Mouse (Mus musculus) CH12.LX (cell line): ENCODE data around the gene Edc3. TPM values are rescaled to one million over a fixed set of nuclear protein-coding genes. Genes with fewer than 3 reads are reported as not detected.

Experiments used
- DNase-seq: peaks from one replicate; pipeline ENCODE4 v3.0.0-alpha.2; 2013; ENCODE audit errors: extremely low read depth
- H3K27ac ChIP-seq: 2 replicates; pipeline ENCODE4 v1.5.1; 2012; ENCODE audit warnings: low read depth, mild to moderate bottlenecking, control low read depth, moderate library complexity; ENCODE audit not compliant: insufficient read depth
- H3K27me3 ChIP-seq: replicated peaks from 2 replicates; pipeline ENCODE3; 2012; ENCODE audit warnings: inconsistent platforms
- H3K36me3 ChIP-seq, 2 experiments: replicated peaks in 1 of 2; 2 replicates each; pipeline versions ENCODE3 to v1.6.1; 2012; ENCODE audit warnings: inconsistent platforms in 1 of 2, low read length in 1 of 2, mild to moderate bottlenecking in 1 of 2, mixed read lengths in 1 of 2, moderate library complexity in 1 of 2; ENCODE audit not compliant: control insufficient read depth in 1 of 2, insufficient read depth in 1 of 2
- H3K4me1 ChIP-seq, 2 experiments: 2 replicates each; pipeline ENCODE4 v1.6.1; 2012; ENCODE audit warnings: inconsistent platforms in 1 of 2, moderate library complexity in 1 of 2; ENCODE audit not compliant: insufficient read depth in 2 of 2, control insufficient read depth in 1 of 2
- H3K4me2 ChIP-seq: 2 replicates; pipeline ENCODE4 v1.6.1; 2012; ENCODE audit warnings: low read depth, mild to moderate bottlenecking, control low read depth; ENCODE audit not compliant: poor library complexity, insufficient read depth, severe bottlenecking
- H3K4me3 ChIP-seq, 3 experiments: fragments of 150-350 bp in 1 of 3; sonication (generic) in 1 of 3; replicated peaks in 1 of 3; 2 replicates each; pipeline versions ENCODE3 to v1.5.1; 2011 to 2012; ENCODE audit warnings: low read depth in 2 of 3, low read length in 2 of 3, mild to moderate bottlenecking in 2 of 3, moderate library complexity in 2 of 3, control low read depth in 1 of 3, improper control_type of control experiment in 1 of 3, inconsistent platforms in 1 of 3, mixed read lengths in 1 of 3; ENCODE audit not compliant: poor library complexity in 1 of 3
- H3K79me2 ChIP-seq: replicated peaks from 2 replicates; pipeline ENCODE4 v1.6.1; 2012; ENCODE audit warnings: mild to moderate bottlenecking, moderate library complexity; ENCODE audit not compliant: control insufficient read depth, poor library complexity, insufficient read depth, severe bottlenecking; ENCODE audit errors: extremely low read depth
- H3K9ac ChIP-seq: 2 replicates; pipeline ENCODE4 v1.6.1; 2012; ENCODE audit warnings: low read depth, mild to moderate bottlenecking, control low read depth, moderate library complexity; ENCODE audit not compliant: insufficient read depth
- H3K9me3 ChIP-seq: replicated peaks from 2 replicates; pipeline ENCODE3; 2012; ENCODE audit warnings: low read length, inconsistent platforms, mixed read lengths
- BHLHE40 ChIP-seq: IDR thresholded peaks from 2 replicates; pipeline ENCODE4 v1.6.1; 2011; ENCODE audit warnings: mild to moderate bottlenecking, low read depth, low read length, improper control_type of control experiment
- CHD1 ChIP-seq: IDR thresholded peaks from 2 replicates; pipeline ENCODE4 v1.6.1; 2012; ENCODE audit warnings: low read depth, low read length, improper control_type of control experiment, inconsistent platforms
- CTCF ChIP-seq, 2 experiments: IDR thresholded peaks in 1 of 2; conservative IDR thresholded peaks in 1 of 2; 2 replicates each; pipeline ENCODE4 v1.5.1; 2011 to 2012; ENCODE audit warnings: low read depth in 2 of 2, low read length in 2 of 2, improper control_type of control experiment in 1 of 2, inconsistent platforms in 1 of 2, mild to moderate bottlenecking in 1 of 2, moderate library complexity in 1 of 2
- ELF1 ChIP-seq: IDR thresholded peaks from 2 replicates; pipeline ENCODE4 v1.6.1; 2014; ENCODE audit warnings: low read depth, mild to moderate bottlenecking, inconsistent platforms, low read length, improper control_type of control experiment
- ETS1 ChIP-seq: conservative IDR thresholded peaks from 2 replicates; pipeline ENCODE4 v1.6.1; 2012; ENCODE audit warnings: low read depth, mild to moderate bottlenecking, inconsistent platforms, low read length, improper control_type of control experiment, moderate library complexity
- IRF4 ChIP-seq: IDR thresholded peaks from 2 replicates; pipeline ENCODE4 v1.6.1; 2014; ENCODE audit warnings: low read depth, mild to moderate bottlenecking, inconsistent platforms, low read length, improper control_type of control experiment
- KAT2A ChIP-seq: IDR thresholded peaks from 2 replicates; pipeline ENCODE4 v1.6.1; 2012; ENCODE audit warnings: low read length, improper control_type of control experiment, inconsistent platforms; ENCODE audit not compliant: insufficient replicate concordance
- MAFK ChIP-seq: IDR thresholded peaks from 2 replicates; pipeline ENCODE4 v1.6.1; 2011; ENCODE audit warnings: low read length, improper control_type of control experiment; ENCODE audit not compliant: insufficient replicate concordance
- MXI1 ChIP-seq: IDR thresholded peaks from 2 replicates; pipeline ENCODE4 v1.6.1; 2011; ENCODE audit warnings: mild to moderate bottlenecking, low read depth, low read length, improper control_type of control experiment
- MYC ChIP-seq: IDR thresholded peaks from 2 replicates; pipeline ENCODE4 v1.6.1; 2011; ENCODE audit warnings: low read depth, mild to moderate bottlenecking, improper control_type of control experiment, low read length
- NELFE ChIP-seq: IDR thresholded peaks from 2 replicates; pipeline ENCODE4 v1.6.1; 2011; ENCODE audit warnings: low read depth, low read length, improper control_type of control experiment
- PAX5 ChIP-seq: IDR thresholded peaks from 2 replicates; pipeline ENCODE4 v1.6.1; 2012; ENCODE audit warnings: low read length, inconsistent platforms, mixed read lengths
- POLR2A ChIP-seq: IDR thresholded peaks from 2 replicates; pipeline ENCODE4 v1.6.1; 2011; ENCODE audit warnings: low read depth, mild to moderate bottlenecking, improper control_type of control experiment, low read length
- POLR2AphosphoS2 ChIP-seq: IDR thresholded peaks from 2 replicates; pipeline ENCODE4 v1.6.1; 2011; ENCODE audit warnings: low read depth, low read length, improper control_type of control experiment
- RAD21 ChIP-seq: IDR thresholded peaks from 2 replicates; pipeline ENCODE4 v1.6.1; 2011; ENCODE audit warnings: low read depth, mild to moderate bottlenecking, low read length, improper control_type of control experiment, moderate library complexity
- RCOR1 ChIP-seq: conservative IDR thresholded peaks from 2 replicates; pipeline ENCODE4 v1.6.1; 2012; ENCODE audit warnings: low read depth, mild to moderate bottlenecking, inconsistent platforms, low read length, improper control_type of control experiment
- SIN3A ChIP-seq: IDR thresholded peaks from 2 replicates; pipeline ENCODE4 v1.6.1; 2012; ENCODE audit warnings: low read length, improper control_type of control experiment, inconsistent platforms
- SMC3 ChIP-seq: IDR thresholded peaks from 2 replicates; pipeline ENCODE4 v1.6.1; 2011; ENCODE audit warnings: low read depth, low read length, improper control_type of control experiment
- USF1 ChIP-seq: IDR thresholded peaks from 2 replicates; pipeline ENCODE4 v1.6.1; 2014; ENCODE audit warnings: low read depth, mild to moderate bottlenecking, inconsistent platforms, low read length, improper control_type of control experiment
- ZC3H11A ChIP-seq: IDR thresholded peaks from 2 replicates; pipeline ENCODE4 v1.6.1; 2012; ENCODE audit warnings: low read depth, mild to moderate bottlenecking, inconsistent platforms, low read length, improper control_type of control experiment
- ZKSCAN1 ChIP-seq: IDR thresholded peaks from 2 replicates; pipeline ENCODE4 v1.6.1; 2012; ENCODE audit warnings: low read depth, inconsistent platforms, low read length, improper control_type of control experiment, borderline replicate concordance
- dilution Hi-C: fragments of 300-500 bp; cut with MboI; formaldehyde crosslinking; loops from 2 replicates; pipeline ENCODE4 v1.14.3; 2020; ENCODE audit warnings: low sequenced_read_pairs; ENCODE audit not compliant: extremely low pct_unique_long_range_greater_than_20kb, extremely low pct_ligation_motif_present
- in situ Hi-C: fragments of 300-500 bp; cut with MboI; formaldehyde crosslinking; loops from 3 replicates; pipeline ENCODE4 v1.14.3; 2019; ENCODE audit warnings: low sequenced_read_pairs, low pct_ligation_motif_present, low pct_unique_long_range_greater_than_20kb, mixed read lengths
- polyA plus RNA-seq: library from polyadenylated mRNA; unstranded; fragments of >175 nt; gene quantifications from 2 replicates; pipeline ENCODE4 v1.2.1, GENCODE M21; 2012; ENCODE audit warnings: low read depth; ENCODE audit not compliant: insufficient read length
- total RNA-seq, 2 experiments: library from RNA; depleted of rRNA; stranded (reverse); fragments of 300-350 nt in 1 of 2; fragments of >200 nt in 1 of 2; gene quantifications; 2 replicates each; pipeline ENCODE4 v1.2.3; 2012 to 2014

The Edc3 gene
- total and polyA plus RNA-seq, 3 experiments = 10.6 to 24.1 (median 13.6) TPM

- in situ Hi-C loops = no loop called here
- TF ChIP-seq ELF1 (no peak), IRF4 (no peak)
- TF ChIP-seq, all 38 proteins: peak for 0
- no peaks in the 10 kb centered on the region for H3K27me3 ChIP-seq
- H3K36me3 ChIP-seq = peaks cover 27 to 86% of the 10 kb centered on the region in 2 experiments
- dilution Hi-C loops = no loop called here
- H3K9ac ChIP-seq = no peak overlapping the region
- no peak overlapping the region for H3K4me2 ChIP-seq
- no peak for DNase-seq
- H3K27ac ChIP-seq = no peak overlapping the region
- H3K79me2 ChIP-seq = peaks cover 6% of the 10 kb centered on the region; the same call in 1 of the 2 replicates
- H3K4me1 ChIP-seq = no peaks in the 10 kb centered on the region
- no peaks in the 10 kb centered on the region for H3K9me3 ChIP-seq
- H3K4me3 ChIP-seq = no peak overlapping the region
These were observed 25.3 kb downstream of the Edc3 start for GRCm38 (mm10) chr9:57733606-57734005.

GRCm38 (mm10) chr9:57739863-57740262 lies 31.5 kb downstream of the Edc3 start:
- dilution Hi-C loops = no loop called here
- Histone ChIP-seq H3K9ac (no peak overlapping the region), H3K4me3 (no peak overlapping the region), H3K27me3 (no peaks in the 10 kb centered on the region), H3K4me2 (no peak overlapping the region), H3K36me3 (peaks cover 43 to 88% of the 10 kb centered on the region in 2 experiments), H3K4me1 (peaks cover 0 to 16% of the 10 kb centered on the region in 2 experiments; a peak in 2 of 4 replicates), H3K9me3 (no peaks in the 10 kb centered on the region), H3K79me2 (no peaks in the 10 kb centered on the region), H3K27ac (no peak overlapping the region)
- in situ Hi-C loops = no loop called here
- DNase-seq = no peak
- TF ChIP-seq SIN3A (no peak), ETS1 (no peak)

- in situ Hi-C loops = no loop called here
- no peaks in the 10 kb centered on the region for H3K27me3 ChIP-seq
- no peak overlapping the region for H3K4me2 ChIP-seq
- H3K4me3 ChIP-seq = no peak overlapping the region
- H3K36me3 ChIP-seq = peaks cover 78 to 97% of the 10 kb centered on the region in 2 experiments
- TF ChIP-seq RCOR1 (no peak), NELFE (no peak; the same call in 1 of the 2 replicates), RAD21 (peak; percentile 84), POLR2AphosphoS2 (no peak), ELF1 (peak; percentile 59), SMC3 (peak; percentile 90), BHLHE40 (no peak), CTCF (conservative IDR thresholded peaks at IDR 0.05 in 1 of 2, IDR thresholded peaks at IDR 0.05 in 1 of 2; ENCODE audit: low read depth in 2 of 2, low read length in 2 of 2) (peak; percentile 74 to 90; a peak in 3 of 4 replicates), MXI1 (0 out of 2 replicates have a peak, but pooled peaks have one; percentile 15), ZKSCAN1 (no peak), KAT2A (no peak), POLR2A (no peak), CHD1 (no peak), SIN3A (0 out of 2 replicates have a peak, but pooled peaks have one; percentile 29), ZC3H11A (peak; percentile 29; the same call in 1 of the 2 replicates), ETS1 (no peak), USF1 (no peak), PAX5 (no peak), MYC (no peak), MAFK (no peak)
- TF ChIP-seq, all 38 proteins: peak for 7
- H3K9me3 ChIP-seq = peaks cover 4% of the 10 kb centered on the region
- peaks cover 0 to 16% of the 10 kb centered on the region in 2 experiments; a peak in 2 of 4 replicates for H3K4me1 ChIP-seq
- H3K9ac ChIP-seq = no peak overlapping the region
- dilution Hi-C loops = no loop called here
- no peaks in the 10 kb centered on the region for H3K79me2 ChIP-seq
- peak; percentile 69 for DNase-seq
- H3K27ac ChIP-seq = no peak overlapping the region
These were observed 36.2 kb downstream of the Edc3 start for GRCm38 (mm10) chr9:57744462-57745091.
